Mouse (Mus musculus) ES-E14 (cell line): ENCODE measurements around the gene S100a4.

Experiments
- CHD2 ChIP-seq: IDR thresholded peaks from 2 replicates; pipeline ENCODE4 v1.6.1; 2014; ENCODE audit warnings: mild to moderate bottlenecking, low read depth, low read length, inconsistent platforms
- HCFC1 ChIP-seq: IDR thresholded peaks from 2 replicates; pipeline ENCODE4 v1.6.1; 2012; ENCODE audit warnings: low read length, inconsistent platforms, borderline replicate concordance; ENCODE audit not compliant: insufficient read depth
- MAFK ChIP-seq: IDR thresholded peaks from 2 replicates; pipeline ENCODE4 v1.6.1; 2014; ENCODE audit warnings: mild to moderate bottlenecking, low read depth, low read length, inconsistent platforms; ENCODE audit not compliant: insufficient read depth
- ZC3H11A ChIP-seq: IDR thresholded peaks from 2 replicates; pipeline ENCODE4 v1.6.1; 2012; ENCODE audit warnings: low read depth, mild to moderate bottlenecking, inconsistent platforms, low read length, borderline replicate concordance
- ZNF384 ChIP-seq: IDR thresholded peaks from 2 replicates; pipeline ENCODE4 v1.6.1; 2012; ENCODE audit warnings: low read depth, low read length, inconsistent platforms

DNA sequence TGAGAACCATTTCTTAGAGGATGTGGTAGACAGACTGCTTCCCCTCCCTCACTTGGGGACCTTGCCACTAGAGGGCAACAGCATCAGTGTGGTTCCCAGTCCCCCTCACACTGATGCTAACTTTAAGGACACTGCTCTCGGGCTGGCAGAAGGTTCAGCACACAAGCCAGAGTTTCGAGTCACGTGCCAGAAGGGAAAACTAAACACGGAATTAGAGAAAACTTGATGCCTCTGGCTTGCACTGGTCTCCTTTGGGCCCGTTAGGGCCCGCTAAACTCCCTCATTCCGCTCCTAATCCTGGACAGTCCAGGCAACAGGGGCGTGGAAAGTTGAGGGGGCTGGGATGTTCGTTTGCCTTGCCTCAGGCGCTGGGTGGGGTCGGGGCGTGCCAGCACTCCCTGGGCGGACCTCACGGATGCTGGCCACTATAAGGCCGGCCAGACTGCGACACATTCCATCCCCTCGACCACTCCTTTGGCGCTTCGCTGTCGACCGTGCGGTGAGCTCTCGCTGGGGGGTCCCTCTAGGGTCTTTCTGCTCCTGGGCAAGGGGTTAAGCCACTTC, 9.2 kb downstream of the S100a4 start, which contains the start of gene S100a6:
- TF ChIP-seq ZNF384 (no peak), MAFK (no peak), ZC3H11A (peak; percentile 20; the same call in 1 of the 2 replicates), CHD2 (no peak), HCFC1 (no peak)
